Mouse (Mus musculus) cerebellum, adult 2 months (tissue): ENCODE measurements around the gene 4930519P11Rik. TPM values are rescaled to one million over a fixed set of nuclear protein-coding genes. Genes with fewer than 3 reads are reported as not detected.

Source experiments
- DNase-seq, 2 experiments: peaks; one replicate each; pipeline ENCODE4 v3.0.0; 2021
- H3K27ac ChIP-seq: fragments of 200-500 bp; 2 replicates; pipeline ENCODE4 v1.5.1; 2012; ENCODE audit warnings: low read length, control low read depth, inconsistent platforms; ENCODE audit not compliant: insufficient read depth
- H3K27me3 ChIP-seq: fragments of 200-500 bp; 2 replicates; pipeline ENCODE4 v1.6.1; 2012; ENCODE audit warnings: inconsistent platforms, mild to moderate bottlenecking, low read length, moderate library complexity; ENCODE audit not compliant: control insufficient read depth, insufficient read depth
- H3K4me1 ChIP-seq: fragments of 200-500 bp; 2 replicates; pipeline ENCODE4 v1.6.1; 2011; ENCODE audit warnings: low read length; ENCODE audit not compliant: control insufficient read depth, insufficient read depth
- H3K4me3 ChIP-seq: fragments of 200-500 bp; replicated peaks from 2 replicates; pipeline ENCODE3; 2011; ENCODE audit warnings: mild to moderate bottlenecking, low read depth, low read length, control low read depth; ENCODE audit not compliant: insufficient read depth
- CTCF ChIP-seq: fragments of 200-500 bp; IDR thresholded peaks from 2 replicates; pipeline ENCODE4 v1.5.1; 2011; ENCODE audit warnings: low read depth, mild to moderate bottlenecking, control low read depth, low read length, moderate library complexity, borderline replicate concordance; ENCODE audit not compliant: insufficient read depth
- POLR2A ChIP-seq: fragments of 200-500 bp; IDR thresholded peaks from 2 replicates; pipeline ENCODE4 v1.6.1; 2011; ENCODE audit warnings: low read length, control low read depth, borderline replicate concordance; ENCODE audit not compliant: insufficient read depth
- WGBS: fragments of 180-500 bp; shearing (Covaris S2); methylation state at CpG from one replicate; pipeline ENCODE4 v1.1.7; 2018; 5-methylcytosine and 5-hydroxymethylcytosine counted together
- polyA plus RNA-seq: library from polyadenylated mRNA; depleted of rRNA; stranded (reverse); fragments of >200 nt; gene quantifications from 2 replicates; pipeline ENCODE4 v1.2.3, GENCODE M21; 2012

Gene 4930519P11Rik
- polyA plus RNA-seq, 1 experiment = not detected

DNA sequence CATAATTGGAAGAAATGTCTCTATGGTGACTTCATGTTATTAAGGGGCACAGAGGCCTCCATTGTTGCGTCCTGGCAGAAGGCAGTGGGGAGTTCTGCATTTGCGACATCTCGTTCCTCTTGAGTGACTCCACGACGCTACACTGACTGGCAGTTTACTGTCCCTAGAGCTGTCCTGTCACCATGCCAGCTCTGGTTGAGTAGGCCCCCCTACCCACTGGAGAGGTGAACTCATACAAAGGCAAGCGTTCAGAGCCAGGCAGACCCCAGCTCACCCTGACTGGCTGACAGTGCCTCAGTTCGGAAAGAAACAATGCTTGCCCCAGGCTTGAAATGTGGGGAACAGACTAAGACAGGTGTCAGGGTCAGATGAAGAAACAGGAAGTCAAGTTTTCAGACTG is 39.0 kb downstream of the 4930519P11Rik start:
- Histone ChIP-seq H3K4me1 (no peaks in the 10 kb centered on the region), H3K27ac (no peak overlapping the region), H3K4me3 (no peak overlapping the region), H3K27me3 (no peaks in the 10 kb centered on the region)
- TF ChIP-seq POLR2A (no peak), CTCF (no peak)
- 61% methylated on average over 7 of the region's 7 CpGs for WGBS
- DNase-seq = no peak

DNA sequence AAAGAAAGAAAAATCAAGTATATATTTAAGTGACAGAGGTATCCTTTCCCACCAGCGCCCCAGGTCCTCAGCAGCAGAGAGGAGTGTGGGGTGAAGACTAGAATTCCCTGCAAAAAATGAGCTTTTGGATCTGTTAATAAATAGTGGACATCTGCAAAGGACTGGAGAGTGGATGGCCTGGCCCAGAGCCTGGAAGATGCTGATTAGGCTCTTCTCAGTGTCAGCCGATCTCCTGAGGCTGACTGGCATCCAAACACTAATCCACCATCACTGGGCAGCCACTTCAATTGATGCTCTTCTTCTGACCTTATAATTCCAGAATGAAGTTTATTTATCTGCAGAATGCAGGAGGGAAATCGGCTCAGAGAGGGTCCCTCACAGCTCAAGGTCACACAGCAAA is 40.2 kb downstream of the 4930519P11Rik start:
- 46% methylated on average over 3 of the region's 3 CpGs for WGBS
- no peak for DNase-seq
- no peak overlapping the region for H3K27ac ChIP-seq
- TF ChIP-seq CTCF (no peak), POLR2A (no peak)
- H3K4me3 ChIP-seq = no peak overlapping the region
- no peaks in the 10 kb centered on the region for H3K4me1 ChIP-seq
- no peaks in the 10 kb centered on the region for H3K27me3 ChIP-seq

DNA sequence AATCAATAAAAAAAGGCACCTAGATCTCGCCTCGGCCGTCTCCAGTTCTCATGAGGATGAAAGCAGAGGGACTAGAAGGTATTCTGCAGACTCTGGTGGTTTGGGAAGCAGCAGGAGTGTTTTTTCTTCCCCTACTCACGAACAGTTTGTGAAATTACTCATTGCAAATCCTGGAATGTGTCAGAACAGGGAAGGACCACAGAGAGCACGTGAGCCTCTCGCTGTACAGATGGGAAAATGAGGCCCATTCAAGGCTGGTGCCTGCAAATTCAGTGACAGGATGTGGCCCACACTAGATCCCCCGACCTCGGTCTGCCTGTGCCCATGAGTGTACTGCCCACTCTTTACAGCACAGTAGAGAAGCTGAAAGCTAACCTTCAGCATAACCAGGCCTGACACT is 41.3 kb downstream of the 4930519P11Rik start:
- TF ChIP-seq POLR2A (no peak), CTCF (no peak)
- H3K27ac ChIP-seq = no peak overlapping the region
- 78% methylated on average over 8 of the region's 8 CpGs for WGBS

DNA sequence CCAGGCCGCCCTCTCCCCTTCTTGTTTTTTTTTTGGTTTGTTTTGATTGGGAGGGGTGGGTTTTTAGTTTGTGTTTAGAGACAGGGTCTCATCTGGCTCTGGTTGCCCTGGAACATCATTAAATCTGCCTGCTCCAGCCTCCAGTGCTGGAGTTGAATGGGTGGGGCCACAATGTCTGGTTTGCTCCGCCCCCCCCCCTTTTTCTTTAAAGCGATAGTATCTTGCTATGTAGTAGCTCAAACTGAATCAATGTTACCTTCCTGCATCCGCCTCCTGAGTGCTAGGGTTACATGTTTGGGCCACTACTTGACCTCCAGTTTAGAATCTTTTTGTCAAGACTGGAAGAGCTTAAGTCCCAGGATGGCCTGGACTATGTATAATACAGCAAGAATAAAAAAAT is 42.0 kb downstream of the 4930519P11Rik start:
- H3K4me3 ChIP-seq = no peak overlapping the region
- DNase-seq = no peak
- 85% methylated on average over 4 of the region's 4 CpGs for WGBS
- no peaks in the 10 kb centered on the region; the same call in 1 of the 2 replicates for H3K4me1 ChIP-seq
- H3K27me3 ChIP-seq = no peaks in the 10 kb centered on the region
- no peak overlapping the region for H3K27ac ChIP-seq
- no peak for TF ChIP-seq POLR2A
- no peak for TF ChIP-seq CTCF

More for the DNA sequence above, 41.3 kb downstream of the 4930519P11Rik start:
- H3K27me3 ChIP-seq = no peaks in the 10 kb centered on the region
- no peak overlapping the region for H3K4me3 ChIP-seq
- H3K4me1 ChIP-seq = no peaks in the 10 kb centered on the region
- no peak for DNase-seq

DNA sequence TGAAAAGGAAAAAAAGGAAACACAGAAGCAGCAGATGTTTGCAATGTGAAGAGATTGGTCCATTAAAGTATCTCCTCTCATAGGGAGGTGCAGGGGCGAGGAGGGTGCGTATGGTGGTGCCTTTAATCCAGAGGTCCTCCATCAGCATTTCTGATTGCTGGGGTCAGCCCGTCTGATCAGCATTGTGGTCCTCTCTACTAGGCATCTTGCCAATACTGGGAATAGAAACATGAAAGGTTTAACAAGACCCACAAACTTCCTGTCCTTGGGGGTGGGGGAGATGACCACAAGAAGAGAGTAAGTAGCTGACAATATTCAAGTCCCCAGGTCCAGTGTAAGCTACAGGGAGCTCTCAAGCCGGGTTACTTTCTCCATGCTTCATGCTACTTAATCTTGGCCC is 42.6 kb downstream of the 4930519P11Rik start:
- WGBS = 61% methylated on average over 4 of the region's 4 CpGs
- no peak overlapping the region for H3K4me3 ChIP-seq
- H3K4me1 ChIP-seq = peaks cover 6% of the 10 kb centered on the region
- DNase-seq = no peak
- H3K27me3 ChIP-seq = no peaks in the 10 kb centered on the region
- no peak overlapping the region for H3K27ac ChIP-seq
- TF ChIP-seq POLR2A (no peak), CTCF (no peak)

- DNase-seq = peak; percentile 90 to 94
- TF ChIP-seq POLR2A (peak; percentile 37; the same call in 1 of the 2 replicates), CTCF (no peak)
- under 1% methylated on average over 38 of the region's 44 CpGs for WGBS
- Histone ChIP-seq H3K4me1 (peaks cover 12% of the 10 kb centered on the region), H3K27ac (no peak within 1 kb of the TSS; the same call in 1 of the 2 replicates), H3K27me3 (no peaks in the 10 kb centered on the region), H3K4me3 (peak within 1 kb of the TSS; percentile 84)
Observed at GRCm38 (mm10) chr2:154569836-154570286, 43.4 kb downstream of the 4930519P11Rik start, which contains the start of gene E2f1. TSS of gene E2f1 (minus strand) at chr2:154569892.

DNA sequence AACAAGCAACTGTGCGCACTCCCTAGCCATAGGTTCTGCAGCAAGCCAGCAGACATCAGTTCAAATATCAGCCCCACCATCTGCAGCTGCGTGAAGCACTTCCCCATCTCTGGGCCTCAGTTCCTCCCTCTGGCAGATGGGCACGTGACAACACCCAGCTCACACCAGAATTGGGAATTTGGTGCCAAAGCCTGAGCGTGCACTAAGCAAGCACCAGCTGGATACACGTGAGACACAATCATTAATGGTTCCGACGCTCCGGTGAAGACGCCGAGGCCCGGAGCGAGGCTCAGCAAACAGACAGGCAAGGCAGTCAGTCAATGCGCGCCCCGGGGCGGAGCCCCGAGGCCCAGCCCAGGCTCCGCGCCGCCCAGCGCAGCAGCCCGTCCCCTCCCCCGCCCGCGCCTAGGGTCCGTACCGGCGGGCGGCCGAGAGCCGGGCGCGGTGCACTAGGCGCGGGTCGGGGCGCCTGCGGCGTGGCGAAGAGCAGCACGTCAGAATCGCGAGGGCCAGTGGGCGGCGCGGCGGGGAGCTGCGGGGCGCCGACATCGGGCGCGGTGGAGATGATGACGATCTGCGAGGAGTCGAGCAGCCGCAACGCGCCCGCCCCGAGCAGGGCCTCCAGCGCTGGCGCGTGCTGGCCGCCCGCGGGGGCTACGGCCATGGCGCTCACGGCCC is 44.0 kb downstream of the 4930519P11Rik start:
- no peak for DNase-seq
- peaks cover 18% of the 10 kb centered on the region for H3K4me1 ChIP-seq
- 2% methylated on average over 70 of the region's 70 CpGs for WGBS
- no peak for TF ChIP-seq CTCF
- no peak for TF ChIP-seq POLR2A
- no peaks in the 10 kb centered on the region for H3K27me3 ChIP-seq
- H3K4me3 ChIP-seq = peak overlapping the region; percentile 44
- no peak overlapping the region for H3K27ac ChIP-seq
